Mouse (Mus musculus) limb, embryonic 10.5 days (tissue): ENCODE data around the gene Lrrc73. TPM values are rescaled to one million over a fixed set of nuclear protein-coding genes. Genes with fewer than 3 reads are reported as not detected.
A peak's percentile ranks its signal among the peaks of the same experiment; 100 is the strongest.

Source experiments
- DNase-seq: peaks from one replicate; pipeline ENCODE4 v3.0.0-alpha.2; 2017; ENCODE audit warnings: low spot score
- H3K27ac ChIP-seq: fragments of 300-500 bp; sonication (generic); 2 replicates; pipeline ENCODE4 v1.5.1; 2016; ENCODE audit warnings: mild to moderate bottlenecking
- H3K27me3 ChIP-seq: fragments of 300-500 bp; sonication (generic); 2 replicates; pipeline ENCODE4 v1.6.1; 2016; ENCODE audit warnings: low read depth, mild to moderate bottlenecking; ENCODE audit not compliant: poor library complexity, severe bottlenecking
- H3K36me3 ChIP-seq: fragments of 300-500 bp; sonication (generic); 2 replicates; pipeline ENCODE4 v1.6.1; 2016; ENCODE audit warnings: mild to moderate bottlenecking, moderate library complexity
- H3K4me1 ChIP-seq: fragments of 300-500 bp; sonication (generic); 2 replicates; pipeline ENCODE4 v1.6.1; 2016
- H3K4me3 ChIP-seq: fragments of 300-500 bp; sonication (generic); 2 replicates; pipeline ENCODE4 v1.5.1; 2016; ENCODE audit warnings: mild to moderate bottlenecking, moderate library complexity
- H3K9me3 ChIP-seq: fragments of 300-500 bp; sonication (generic); replicated peaks from 2 replicates; pipeline ENCODE4 v1.6.1; 2016; ENCODE audit warnings: mild to moderate bottlenecking
- WGBS: fragments of 180-500 bp; shearing (Covaris S2); methylation state at CpG from one replicate; pipeline ENCODE4 v1.1.7; 2016; 5-methylcytosine and 5-hydroxymethylcytosine counted together
- polyA plus RNA-seq: library from polyadenylated mRNA; unstranded; fragments of >200 nt; fragmentation: Nextera tagmentation; extraction: Ambion mirVana; gene quantifications from 2 replicates; pipeline ENCODE4 v1.2.1, GENCODE M21; 2016

Lrrc73 gene
- polyA plus RNA-seq, 1 experiment from 2014 or later = 0.44 TPM

DNA sequence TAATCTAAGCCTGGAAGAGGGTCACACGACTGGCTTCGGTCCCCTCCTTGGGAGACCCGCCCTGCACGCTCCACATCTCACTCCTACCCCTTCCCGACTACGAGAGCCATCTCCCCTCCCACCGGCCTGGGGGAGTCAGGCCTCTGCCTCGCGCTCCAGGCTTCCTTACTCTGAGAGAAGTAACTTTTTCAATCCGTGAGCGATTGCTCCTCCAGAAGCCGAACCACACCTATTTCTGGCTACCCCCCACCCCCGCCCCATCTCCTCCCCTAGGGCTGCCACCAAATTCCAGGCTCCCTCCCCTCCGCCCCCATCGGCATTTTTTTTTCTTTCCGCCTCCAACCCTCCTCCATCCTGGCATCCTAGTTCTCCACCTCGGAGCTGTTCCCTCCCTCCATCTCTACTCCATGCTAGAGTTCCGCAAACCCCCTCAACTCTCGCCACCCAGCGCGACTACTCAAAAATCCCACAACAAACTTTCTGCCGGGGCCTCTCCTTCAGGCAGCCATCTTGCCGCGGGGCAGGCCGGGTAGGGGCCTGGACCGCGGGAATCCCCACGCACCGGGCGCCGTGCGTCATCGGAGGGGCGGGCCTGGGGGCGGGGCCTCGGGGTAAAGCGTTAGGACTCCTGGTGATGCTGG, 29.3 kb downstream of the Lrrc73 start, which contains the start of gene Tjap1:
Gene Tjap1 (minus strand): TSS at position 544 of the 641 bp plus-strand sequence.
- Histone ChIP-seq H3K36me3 (peaks cover 35% of the 10 kb centered on the region), H3K9me3 (no peaks in the 10 kb centered on the region), H3K27ac (peak within 1 kb of the TSS; percentile 90), H3K4me3 (peak within 1 kb of the TSS; percentile 81), H3K27me3 (no peaks in the 10 kb centered on the region), H3K4me1 (peaks cover 45% of the 10 kb centered on the region)
- WGBS = under 1% methylated on average over 37 of the region's 37 CpGs
- peak; percentile 98 for DNase-seq

DNA sequence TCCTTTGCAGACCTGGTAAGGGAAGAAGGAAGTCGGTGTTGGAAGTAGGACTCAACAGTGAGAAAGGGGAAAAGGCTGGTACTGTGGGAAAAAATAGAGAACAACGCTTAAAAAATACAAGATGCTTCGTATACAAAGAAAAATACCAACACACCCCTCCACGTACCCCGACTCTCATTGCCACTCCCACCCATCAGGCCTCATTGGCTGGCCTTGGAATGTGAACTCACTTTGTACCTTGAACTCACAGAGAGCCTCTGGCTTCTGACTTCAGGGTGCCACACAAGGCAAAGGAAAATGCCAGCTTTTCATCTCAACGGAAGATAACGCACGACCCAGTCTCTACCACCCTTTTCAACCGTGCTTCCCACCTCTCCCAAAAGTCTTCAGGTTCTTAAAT, 29.8 kb downstream of the Lrrc73 start:
- H3K4me3 ChIP-seq = peak overlapping the region; percentile 81
- H3K36me3 ChIP-seq = peaks cover 32% of the 10 kb centered on the region
- H3K4me1 ChIP-seq = peaks cover 45% of the 10 kb centered on the region
- peak overlapping the region; percentile 90 for H3K27ac ChIP-seq
- 27% methylated on average over 9 of the region's 9 CpGs for WGBS
- no peaks in the 10 kb centered on the region for H3K9me3 ChIP-seq
- no peaks in the 10 kb centered on the region for H3K27me3 ChIP-seq
- DNase-seq = no peak

DNA sequence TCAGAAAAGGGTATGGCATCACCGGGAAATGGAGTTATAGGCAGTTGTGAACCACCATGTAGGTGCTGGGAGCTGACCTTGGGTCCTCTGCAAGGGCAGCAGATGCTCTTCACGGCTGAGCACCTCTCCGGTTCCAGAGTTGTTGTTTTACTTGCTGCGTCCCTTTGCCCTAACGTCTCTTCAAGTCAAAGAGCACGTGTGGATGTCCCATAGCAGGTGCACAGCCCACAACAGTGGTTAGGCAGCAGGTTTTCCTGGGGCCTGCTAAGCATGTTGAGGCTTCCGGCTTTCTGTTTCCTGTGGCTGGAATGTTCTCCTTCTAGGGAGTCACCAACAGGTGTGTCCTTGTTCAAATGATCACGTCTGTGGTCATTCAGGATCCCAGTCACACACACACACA, 30.6 kb downstream of the Lrrc73 start:
- no peaks in the 10 kb centered on the region for H3K27me3 ChIP-seq
- no peak overlapping the region for H3K27ac ChIP-seq
- H3K4me3 ChIP-seq = no peak overlapping the region
- peaks cover 24% of the 10 kb centered on the region for H3K36me3 ChIP-seq
- no peaks in the 10 kb centered on the region for H3K9me3 ChIP-seq
- 90% methylated on average over 8 of the region's 8 CpGs for WGBS
- H3K4me1 ChIP-seq = peaks cover 42% of the 10 kb centered on the region
- no peak for DNase-seq

DNA sequence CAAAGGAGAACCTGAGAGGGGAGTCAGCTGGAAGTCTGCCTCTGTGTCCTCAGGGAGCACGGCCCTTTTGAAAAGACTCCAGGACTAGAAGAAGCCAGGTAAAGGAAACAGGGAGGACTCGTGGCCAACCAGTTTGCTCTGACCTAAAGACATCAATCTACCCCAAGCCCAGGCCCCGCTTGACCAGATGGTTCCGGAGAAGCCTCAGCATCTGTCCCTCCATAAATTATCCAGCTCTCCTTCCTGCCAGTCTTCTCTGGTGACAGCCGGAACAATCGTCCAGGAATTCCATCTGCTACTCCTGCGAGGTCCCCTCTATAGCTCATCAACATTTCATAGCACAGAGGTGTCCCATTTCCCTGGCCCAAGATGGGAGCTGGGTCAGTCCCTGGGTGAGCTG, 31.3 kb downstream of the Lrrc73 start:
- Histone ChIP-seq H3K4me1 (peaks cover 42% of the 10 kb centered on the region), H3K36me3 (peaks cover 17% of the 10 kb centered on the region), H3K4me3 (no peak overlapping the region), H3K27ac (no peak overlapping the region), H3K9me3 (no peaks in the 10 kb centered on the region), H3K27me3 (no peaks in the 10 kb centered on the region)
- no peak for DNase-seq
- WGBS = 43% methylated on average over 7 of the region's 7 CpGs

DNA sequence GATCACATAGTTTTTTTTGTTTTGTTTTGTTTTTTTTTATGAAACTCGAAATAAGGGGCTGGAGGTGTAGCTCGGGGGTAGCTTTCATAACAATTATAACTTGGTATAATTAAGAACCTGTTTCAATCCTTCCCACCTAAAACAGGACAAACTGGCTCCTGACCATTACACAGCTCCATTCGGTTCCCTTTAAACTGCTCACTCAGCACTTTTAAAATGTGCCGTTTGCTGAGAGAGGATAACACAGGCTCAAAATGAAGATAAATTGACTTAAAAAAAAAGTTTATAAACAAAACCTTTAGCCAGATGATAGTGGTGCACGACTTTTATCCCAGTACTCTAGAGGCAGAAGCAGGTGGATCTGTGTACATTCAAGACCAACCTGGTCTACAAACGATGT, 32.1 kb downstream of the Lrrc73 start:
- Histone ChIP-seq H3K27ac (no peak overlapping the region), H3K27me3 (no peaks in the 10 kb centered on the region), H3K4me3 (no peak overlapping the region), H3K4me1 (peaks cover 42% of the 10 kb centered on the region), H3K9me3 (no peaks in the 10 kb centered on the region), H3K36me3 (peaks cover 9% of the 10 kb centered on the region)
- WGBS = 74% methylated on average over 6 of the region's 6 CpGs
- DNase-seq = no peak

DNA sequence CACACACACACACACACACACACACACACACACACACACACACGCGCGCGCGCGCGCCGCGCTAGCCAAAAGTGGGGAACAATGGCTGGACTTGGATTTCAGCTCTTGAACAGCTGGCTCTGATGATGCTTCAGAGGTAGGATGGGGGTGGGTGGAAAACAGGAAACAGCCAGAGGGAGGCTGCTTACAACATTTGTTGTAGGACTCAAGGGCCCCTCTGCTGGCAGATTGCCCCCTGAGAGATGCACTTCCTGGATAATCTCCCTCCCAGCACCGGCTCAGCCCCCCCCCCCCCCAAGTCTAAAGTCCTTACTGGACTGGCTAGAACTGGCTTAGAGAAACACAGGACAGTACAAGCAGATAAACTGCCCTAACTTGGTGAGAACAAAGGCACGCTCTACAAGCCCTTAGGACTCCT, 34.4 kb downstream of the Lrrc73 start:
- Histone ChIP-seq H3K36me3 (no peaks in the 10 kb centered on the region), H3K27ac (peak overlapping the region; percentile 81), H3K4me3 (peak overlapping the region; percentile 15; the same call in 1 of the 2 replicates), H3K4me1 (peaks cover 28% of the 10 kb centered on the region), H3K9me3 (no peaks in the 10 kb centered on the region), H3K27me3 (peaks cover 7% of the 10 kb centered on the region; the same call in 1 of the 2 replicates)
- DNase-seq = peak; percentile 56
- WGBS = 70% methylated on average over 11 of the region's 11 CpGs

DNA sequence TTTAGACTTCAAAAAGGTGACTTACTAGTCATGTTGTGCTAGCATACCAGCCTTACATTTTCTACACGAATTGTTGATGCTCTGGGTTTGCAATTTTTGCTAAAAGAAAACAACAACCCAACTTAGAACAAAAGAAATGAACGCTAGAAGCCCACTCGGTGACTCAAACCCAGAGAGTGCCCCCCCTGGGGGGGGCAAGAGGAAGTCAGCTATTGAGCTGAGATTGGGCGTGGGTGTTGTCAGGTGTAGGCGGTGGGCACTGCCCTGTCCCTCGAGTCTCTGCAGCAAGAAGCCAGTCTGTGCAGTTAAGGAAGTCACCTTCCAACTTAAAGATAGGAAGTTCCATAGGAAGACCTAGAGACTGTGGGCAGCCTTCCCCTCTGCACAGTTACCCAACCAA, 43.3 kb downstream of the Lrrc73 start:
- Histone ChIP-seq H3K27me3 (peaks cover 91% of the 10 kb centered on the region), H3K9me3 (no peaks in the 10 kb centered on the region), H3K4me1 (peaks cover 26% of the 10 kb centered on the region), H3K4me3 (0 out of 2 replicates have a peak overlapping the region, but pooled peaks have one; percentile 69), H3K27ac (no peak overlapping the region), H3K36me3 (no peaks in the 10 kb centered on the region)
- DNase-seq = no peak
- WGBS = 52% methylated on average over 6 of the region's 6 CpGs

DNA sequence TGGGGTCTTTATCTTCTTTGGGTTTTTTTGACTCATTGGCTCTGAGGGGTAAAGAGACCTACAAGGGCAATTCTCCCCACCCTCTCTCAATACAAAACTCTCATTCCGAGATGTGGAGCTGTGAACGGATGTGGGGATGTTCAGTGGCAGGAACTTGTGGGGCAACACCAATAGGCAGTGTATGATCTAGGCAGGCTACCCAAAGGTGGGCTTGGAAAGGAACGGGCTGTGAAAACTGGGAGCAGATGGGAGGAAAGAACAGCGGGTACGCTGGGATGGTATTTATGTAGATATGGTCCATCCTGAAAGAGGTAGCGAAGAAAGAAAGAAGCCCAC, 43.7 kb downstream of the Lrrc73 start:
- peak overlapping the region; percentile 69 for H3K4me3 ChIP-seq
- H3K4me1 ChIP-seq = peaks cover 26% of the 10 kb centered on the region
- peaks cover 91% of the 10 kb centered on the region for H3K27me3 ChIP-seq
- no peak for DNase-seq
- WGBS = 11% methylated on average over 6 of the region's 6 CpGs
- no peaks in the 10 kb centered on the region for H3K36me3 ChIP-seq
- no peaks in the 10 kb centered on the region for H3K9me3 ChIP-seq
- no peak overlapping the region for H3K27ac ChIP-seq

DNA sequence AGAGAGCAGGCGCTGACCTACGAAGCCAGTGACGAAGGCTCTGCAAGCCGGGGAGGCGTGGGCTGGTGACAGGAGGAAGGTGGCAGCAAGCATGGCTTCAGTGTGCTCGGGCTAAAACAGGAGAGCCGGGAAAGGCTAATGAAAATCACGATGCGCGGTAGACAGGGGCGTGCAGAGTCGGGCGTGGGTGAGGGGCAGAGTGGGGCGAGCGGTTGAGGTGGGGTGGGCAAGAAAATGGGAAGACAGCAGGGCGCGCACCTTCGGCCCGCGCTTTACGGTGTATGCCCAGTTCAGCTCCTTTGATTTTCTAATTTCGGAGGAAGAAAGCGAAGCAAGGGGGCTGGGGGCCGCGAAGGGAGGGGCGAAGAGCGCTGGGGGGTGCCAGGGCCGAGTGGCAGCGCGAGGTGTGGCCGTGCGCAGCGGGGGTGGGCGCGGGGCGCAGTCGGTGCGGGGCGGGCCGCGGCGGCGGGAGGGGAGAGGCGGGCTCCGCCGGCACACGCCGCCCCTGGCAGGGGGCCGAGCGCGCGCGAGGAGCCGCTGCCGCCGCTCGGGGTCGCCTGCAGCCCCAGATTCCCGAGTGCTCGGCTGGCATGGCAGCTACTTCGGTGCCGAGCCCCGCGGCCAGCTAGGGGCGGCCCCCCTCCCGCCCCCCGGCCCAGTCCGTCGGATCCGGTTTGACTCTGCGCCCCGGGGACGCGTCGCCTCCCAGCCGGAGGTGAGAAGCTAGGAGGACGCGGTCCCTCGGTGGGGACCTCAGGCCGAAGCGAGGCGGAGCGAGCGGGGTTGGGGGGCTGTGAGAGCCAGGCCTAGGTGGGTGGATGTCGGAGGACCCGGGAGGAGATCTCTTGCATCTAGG, 44.3 kb downstream of the Lrrc73 start, which contains the start of gene Dlk2:
Gene Dlk2 (plus strand): TSS at position 58 of the 856 bp plus-strand sequence.
- Histone ChIP-seq H3K27ac (peak within 1 kb of the TSS; percentile 64), H3K36me3 (no peaks in the 10 kb centered on the region), H3K4me3 (peak within 1 kb of the TSS; percentile 69), H3K27me3 (peaks cover 89% of the 10 kb centered on the region), H3K9me3 (no peaks in the 10 kb centered on the region), H3K4me1 (peaks cover 26% of the 10 kb centered on the region)
- DNase-seq = peak; percentile 68
- under 1% methylated on average over 72 of the region's 86 CpGs for WGBS

DNA sequence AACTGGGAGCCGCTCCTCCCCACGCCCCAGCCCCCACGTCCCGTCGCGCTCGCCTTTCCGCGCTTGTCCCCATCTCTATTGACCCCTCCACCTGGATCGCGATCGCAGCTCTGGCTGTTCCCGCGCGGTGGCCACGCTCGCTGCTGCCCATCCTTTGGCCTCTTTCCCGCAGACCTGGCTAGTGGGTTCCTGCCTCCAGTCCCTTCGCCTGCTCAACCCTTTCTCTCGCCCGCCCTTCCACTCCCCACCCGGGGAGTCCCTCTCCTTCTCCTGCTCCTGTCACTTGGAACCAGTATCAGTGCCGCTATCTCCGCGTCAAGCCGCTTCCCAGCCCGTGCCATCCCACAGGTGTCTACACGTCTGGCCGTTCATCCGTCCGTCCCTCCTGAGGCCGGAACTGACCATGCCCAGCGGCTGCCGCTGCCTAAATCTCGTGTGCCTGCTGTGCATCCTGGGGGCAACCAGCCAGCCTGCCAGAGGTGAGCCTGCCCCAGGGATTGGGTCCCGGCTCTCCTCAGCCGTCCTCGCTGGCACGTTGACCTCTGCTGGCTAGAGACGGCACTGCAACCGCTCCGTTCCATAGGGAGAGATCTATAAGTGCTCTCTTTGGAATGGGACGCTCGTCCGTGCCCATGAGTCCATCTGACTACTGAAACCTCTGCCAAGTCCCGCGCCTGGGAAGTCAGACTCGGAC, 45.0 kb downstream of the Lrrc73 start:
- Histone ChIP-seq H3K4me3 (peak overlapping the region; percentile 69), H3K27ac (peak overlapping the region; percentile 64), H3K27me3 (peaks cover 84% of the 10 kb centered on the region), H3K4me1 (peaks cover 28% of the 10 kb centered on the region), H3K36me3 (no peaks in the 10 kb centered on the region), H3K9me3 (no peaks in the 10 kb centered on the region)
- under 1% methylated on average over 48 of the region's 48 CpGs for WGBS
- DNase-seq = peak; percentile 92

DNA sequence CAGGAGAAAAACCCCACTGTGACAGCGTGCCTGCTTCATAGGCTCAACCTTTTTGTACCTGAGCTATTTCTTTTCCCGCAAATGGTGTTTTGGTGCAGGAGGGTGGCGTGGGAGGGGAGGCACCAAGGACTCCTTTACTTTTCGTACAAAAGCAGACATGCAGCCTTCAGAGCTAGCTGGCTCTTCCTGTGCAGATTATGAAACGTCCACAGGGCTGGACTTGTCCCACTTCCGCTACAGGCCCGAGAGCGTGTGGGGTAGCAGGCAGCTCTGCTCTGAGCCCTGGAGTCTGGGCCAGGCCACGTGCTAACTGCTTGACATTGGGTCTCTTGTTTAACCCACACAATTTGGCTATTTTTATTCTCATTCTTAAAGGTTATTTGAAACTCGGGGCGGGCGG, 48.6 kb downstream of the Lrrc73 start:
- Histone ChIP-seq H3K27ac (no peak overlapping the region), H3K9me3 (no peaks in the 10 kb centered on the region), H3K4me3 (no peak overlapping the region), H3K4me1 (peaks cover 32% of the 10 kb centered on the region), H3K36me3 (no peaks in the 10 kb centered on the region), H3K27me3 (peaks cover 59% of the 10 kb centered on the region)
- 84% methylated on average over 12 of the region's 12 CpGs for WGBS
- DNase-seq = no peak

DNA sequence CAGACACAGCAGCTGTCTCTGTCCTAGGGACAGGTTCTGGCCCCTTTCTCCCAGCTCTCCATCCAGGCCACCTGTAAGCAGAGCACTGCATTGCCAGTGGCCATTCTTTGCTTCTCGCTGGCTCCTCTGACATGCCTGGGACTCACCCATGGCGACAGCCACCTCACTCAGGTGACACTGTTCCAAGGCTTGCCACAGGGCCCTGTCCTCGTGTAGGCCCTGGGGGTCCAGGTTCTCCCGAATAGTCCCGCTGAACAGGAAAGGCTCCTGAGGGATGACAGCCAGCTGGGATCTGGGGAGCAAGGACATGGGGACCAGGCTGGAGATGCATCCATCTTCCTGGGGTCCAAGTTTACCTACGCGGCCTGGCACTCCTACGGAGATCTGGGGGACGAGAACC, 50.9 kb downstream of the Lrrc73 start:
- 87% methylated on average over 9 of the region's 9 CpGs for WGBS
- DNase-seq = no peak
- no peak overlapping the region for H3K4me3 ChIP-seq
- H3K27ac ChIP-seq = no peak overlapping the region
- peaks cover 9% of the 10 kb centered on the region for H3K4me1 ChIP-seq
- H3K9me3 ChIP-seq = no peaks in the 10 kb centered on the region
- no peaks in the 10 kb centered on the region for H3K36me3 ChIP-seq
- H3K27me3 ChIP-seq = peaks cover 37% of the 10 kb centered on the region
